Mouse (Mus musculus): ENCODE results near the gene Tmem203.

Tmem203 gene

GRCm38 (mm10) chr2:25263623-25264285, 8.5 kb downstream of the Tmem203 start:
- in situ Hi-C loops (cut with MboI): no loop called here

GRCm38 (mm10) chr2:25264286-25264660, 9.0 kb downstream of the Tmem203 start:
- in situ Hi-C loops (cut with MboI): no loop called here

GRCm38 (mm10) chr2:25264851-25265250, 9.6 kb downstream of the Tmem203 start:
- in situ Hi-C loops (cut with MboI): no loop called here

DNA sequence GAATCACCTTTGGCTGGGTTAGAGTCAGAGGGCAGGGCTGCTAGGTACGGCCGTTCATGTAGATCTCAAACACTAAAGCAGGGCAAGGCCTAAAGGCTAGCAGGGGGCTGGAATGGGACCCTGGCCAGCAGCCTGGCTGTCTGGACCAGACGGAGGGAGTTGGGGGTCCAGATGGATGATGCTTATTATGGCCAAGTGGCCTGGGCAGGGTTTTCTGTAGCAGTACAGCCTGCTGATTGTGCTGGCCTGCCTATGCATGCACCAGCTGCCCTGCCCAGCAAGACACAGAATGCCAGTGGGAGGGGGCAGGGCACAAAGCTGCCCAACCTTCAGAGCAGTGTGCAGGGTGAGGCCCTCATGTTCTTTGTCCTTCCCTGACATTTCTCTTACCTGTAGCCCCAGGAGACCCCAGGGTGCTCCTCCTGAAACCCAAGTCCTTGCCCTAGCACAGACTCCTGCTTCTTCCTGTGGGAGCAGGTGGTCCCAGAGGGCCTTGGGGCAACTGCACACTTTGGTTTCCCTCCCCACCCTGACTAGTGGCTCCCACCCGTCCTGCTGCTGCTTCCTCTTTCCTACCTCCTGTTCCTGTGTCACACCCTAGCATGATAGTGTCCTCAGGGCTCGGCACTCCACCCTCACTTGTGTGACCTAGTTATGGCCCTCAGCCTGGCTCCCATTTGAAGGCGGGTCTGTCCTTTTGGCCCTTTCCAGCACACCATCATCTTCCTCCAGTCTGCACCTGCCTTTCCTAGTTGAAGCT, 10.8 kb downstream of the Tmem203 start:
- in situ Hi-C loops (cut with MboI): no loop called here

GRCm38 (mm10) chr2:25266720-25267119, 11.5 kb downstream of the Tmem203 start:
- in situ Hi-C loops (cut with MboI): no loop called here

DNA sequence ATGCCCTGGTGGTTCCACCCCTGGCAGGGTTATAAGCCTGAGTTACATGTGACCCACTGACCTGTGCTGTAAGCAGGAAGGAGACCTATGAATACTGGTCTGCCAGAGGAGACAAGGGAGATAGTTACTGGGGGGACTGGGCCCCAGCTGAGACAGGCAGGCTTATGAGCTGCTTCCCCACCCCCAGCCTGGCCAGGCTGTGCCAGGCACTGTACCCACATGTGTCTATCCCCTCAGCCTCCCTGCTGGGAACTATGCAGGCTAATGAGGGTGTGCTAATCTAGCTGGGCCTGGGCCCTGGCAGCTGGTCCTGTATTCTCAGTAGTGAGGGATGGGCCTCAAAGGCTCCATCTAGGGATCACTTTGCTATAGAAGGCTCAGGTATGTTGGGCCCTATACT, 12.0 kb downstream of the Tmem203 start:
- in situ Hi-C loops (cut with MboI): no loop called here

- in situ Hi-C loops (cut with MboI): no loop called here
Observed at GRCm38 (mm10) chr2:25267746-25268309, 12.6 kb downstream of the Tmem203 start.

DNA sequence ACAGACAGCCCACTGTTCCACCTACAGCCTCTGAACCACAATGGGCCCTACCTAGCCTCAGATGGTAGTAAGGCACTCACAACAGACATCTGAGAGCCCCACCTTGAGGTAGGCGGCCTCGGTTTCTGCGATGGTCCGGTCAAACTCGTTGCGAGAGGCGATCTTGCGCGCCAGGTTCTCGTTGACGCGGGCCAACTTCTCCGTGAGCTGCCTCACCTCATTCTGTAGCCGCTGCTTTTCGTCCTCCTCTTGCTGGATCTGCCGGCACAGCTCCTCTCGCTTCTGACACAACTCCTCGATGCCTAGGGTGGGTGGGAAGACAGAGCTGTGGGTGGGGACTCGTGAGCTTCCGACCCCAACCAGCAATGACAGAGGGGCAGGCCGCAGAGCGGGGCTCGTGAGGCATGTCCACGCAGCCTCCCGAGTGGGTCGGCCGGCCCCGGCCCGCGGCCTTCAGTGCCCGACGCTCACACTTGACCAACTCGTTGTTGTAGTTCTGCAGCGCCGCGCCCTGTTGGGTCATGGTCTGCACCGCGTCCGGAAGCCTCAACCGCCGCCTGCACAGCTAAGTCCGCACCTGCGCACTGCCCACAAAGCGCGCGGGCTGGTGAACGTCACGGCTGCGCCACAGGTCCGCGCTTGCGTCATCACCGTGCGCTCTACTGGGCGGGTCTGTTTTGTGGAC, 16.7 kb downstream of the Tmem203 start, which contains the start of the genes Ssna1 and Anapc2:
Gene Ssna1 (minus strand): TSS at position 612 of the 685 bp plus-strand sequence.
Gene Anapc2 (plus strand): TSS at position 652 of the 685 bp plus-strand sequence.
- in situ Hi-C loops (cut with MboI): no loop called here

DNA sequence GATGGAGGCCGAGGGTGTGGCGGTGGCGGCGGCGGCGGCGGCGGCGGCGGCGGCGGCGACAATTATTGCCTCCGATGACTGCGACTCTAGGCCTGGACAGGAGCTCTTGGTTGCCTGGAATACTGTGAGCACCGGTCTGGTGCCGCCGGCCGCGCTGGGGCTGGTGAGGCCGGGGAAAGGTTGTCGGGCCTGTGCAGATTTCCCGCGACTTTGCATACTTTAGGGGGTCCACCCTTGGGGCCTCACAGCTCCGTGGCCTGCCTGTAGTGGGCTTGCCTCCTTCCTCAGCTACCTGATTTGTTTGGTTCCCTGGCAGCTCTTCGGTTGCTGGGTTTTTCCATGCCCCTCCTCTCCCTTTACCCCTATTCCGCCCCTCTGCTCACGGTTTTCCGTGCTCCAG, 17.3 kb downstream of the Tmem203 start:
- in situ Hi-C loops (cut with MboI): no loop called here

GRCm38 (mm10) chr2:25273010-25273409, 17.8 kb downstream of the Tmem203 start:
- in situ Hi-C loops (cut with MboI): no loop called here

DNA sequence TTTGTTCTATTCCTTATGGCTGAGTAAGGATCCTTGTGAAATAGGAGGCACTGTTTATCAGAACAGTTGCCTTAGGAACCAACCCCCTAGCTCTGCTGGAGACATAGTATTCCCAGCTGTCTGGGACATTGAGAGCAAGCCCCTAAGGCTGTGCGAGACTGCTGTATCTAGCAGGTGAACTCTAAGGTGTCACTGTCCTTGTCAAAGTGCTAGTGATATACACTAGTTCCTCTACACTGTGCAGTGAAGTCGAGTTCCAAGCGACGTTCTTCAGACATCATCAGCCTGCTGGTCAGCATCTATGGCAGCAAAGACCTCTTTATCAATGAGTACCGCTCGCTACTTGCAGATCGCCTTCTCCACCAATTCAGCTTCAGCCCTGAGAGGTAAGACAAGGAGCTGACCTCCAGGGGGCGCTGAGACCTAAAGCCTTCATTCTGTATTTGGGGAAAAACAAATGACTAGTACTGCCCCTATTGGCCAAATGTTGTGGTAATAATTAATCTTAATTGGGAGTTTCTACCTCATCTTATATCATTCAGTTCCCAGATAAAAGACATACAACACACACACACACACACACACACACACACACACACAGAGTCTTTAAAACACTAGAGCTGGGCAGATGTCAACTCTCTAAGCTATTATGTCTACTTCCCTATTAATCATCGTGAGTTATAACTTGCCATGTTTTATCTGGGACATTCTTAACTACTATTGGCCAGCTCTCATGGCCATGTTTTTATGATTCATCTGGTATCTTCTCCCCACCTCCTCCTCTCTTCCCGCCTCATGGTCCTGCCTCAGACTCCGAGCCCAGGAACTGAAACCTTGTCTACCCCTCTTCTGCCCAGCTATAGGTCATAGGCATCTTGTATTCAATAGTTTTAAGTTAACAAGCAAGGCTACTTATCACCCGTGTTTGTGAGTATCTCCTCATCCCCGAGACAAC, 24.0 kb downstream of the Tmem203 start:
- in situ Hi-C loops (cut with MboI): no loop called here

GRCm38 (mm10) chr2:25285551-25285950, 30.3 kb downstream of the Tmem203 start:
- in situ Hi-C loops (cut with MboI): no loop called here

- in situ Hi-C loops (cut with MboI): no loop called here
Observed at GRCm38 (mm10) chr2:25286314-25286713, 31.1 kb downstream of the Tmem203 start.

DNA sequence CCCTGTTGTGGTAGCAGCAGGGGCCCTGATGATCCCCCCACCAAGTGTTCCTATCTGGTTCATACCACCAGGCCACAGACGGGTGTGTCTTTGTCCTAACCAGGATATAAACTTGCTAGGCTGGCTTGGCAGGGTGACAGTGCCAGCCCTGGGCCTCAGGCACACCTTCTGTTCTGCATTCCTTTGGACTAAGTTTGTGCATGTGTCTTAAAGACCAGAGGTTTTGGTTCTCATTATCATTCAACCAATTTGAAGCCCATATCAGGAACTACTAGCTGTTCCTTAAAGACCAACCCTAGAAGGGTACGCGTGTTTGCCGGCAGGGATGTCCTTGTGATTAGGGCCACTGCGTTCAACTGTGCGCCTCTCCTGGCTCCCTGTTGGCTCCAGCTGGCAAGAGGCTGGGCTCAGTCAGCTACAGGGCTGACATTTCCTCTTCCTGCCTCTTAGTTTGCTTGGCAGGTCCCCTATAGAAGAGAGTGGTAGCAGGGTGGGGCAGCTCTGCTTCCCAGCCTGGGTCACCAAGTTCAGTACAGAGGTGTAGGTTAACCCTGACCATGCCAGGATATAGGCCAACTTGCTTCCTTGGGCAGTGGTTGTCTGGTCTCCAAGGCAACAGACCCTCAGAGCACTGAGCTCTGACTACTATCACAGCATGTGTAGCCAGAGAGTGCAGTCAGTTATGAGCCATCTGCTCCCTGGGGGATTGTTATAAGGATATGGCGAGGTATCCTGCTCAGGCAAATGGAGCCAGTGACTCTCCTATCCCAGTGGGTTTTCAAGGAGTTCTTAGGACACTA, 31.8 kb downstream of the Tmem203 start:
- in situ Hi-C loops (cut with MboI): no loop called here

DNA sequence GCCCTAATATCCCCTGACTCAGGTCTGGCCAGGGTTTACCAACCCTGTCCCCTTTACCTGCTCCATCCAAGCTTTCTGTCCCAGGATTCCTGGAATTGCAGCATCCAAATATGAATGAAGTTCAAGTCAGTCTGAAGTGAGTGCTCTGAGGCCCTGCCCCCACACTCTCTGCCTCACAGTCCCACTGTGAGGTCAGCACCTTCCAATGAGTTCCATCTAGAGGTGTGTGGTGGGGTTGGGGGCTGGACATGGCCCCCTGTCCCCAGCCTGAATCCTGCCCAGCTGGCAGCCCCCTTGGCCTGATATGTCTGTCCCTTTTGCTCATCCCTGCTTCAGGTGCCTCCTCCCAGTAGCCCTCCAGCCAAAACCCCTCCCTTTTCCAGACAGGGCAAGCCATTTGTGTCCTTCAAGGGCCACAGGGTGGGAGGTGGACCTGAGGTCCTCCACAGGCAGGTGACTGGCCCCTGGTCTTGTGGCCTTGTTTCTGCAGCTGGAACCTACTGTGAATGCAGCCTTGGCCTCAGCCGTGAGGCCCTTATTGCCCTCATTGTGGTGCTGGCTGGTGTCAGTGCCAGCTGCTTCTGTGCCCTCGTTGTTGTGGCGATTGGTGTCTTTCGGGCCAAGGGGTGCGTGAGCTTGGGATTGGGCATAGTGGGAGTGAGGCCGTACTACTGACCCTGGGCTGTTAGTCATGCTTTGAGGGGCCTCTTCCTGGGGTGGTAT, 32.8 kb downstream of the Tmem203 start, which contains the start of gene Tmem210:
Gene Tmem210 (plus strand): TSS at position 219 of the 723 bp plus-strand sequence.
- in situ Hi-C loops (cut with MboI): no loop called here

- in situ Hi-C loops (cut with MboI): no loop called here
Observed at GRCm38 (mm10) chr2:25288734-25289345, 33.6 kb downstream of the Tmem203 start.

GRCm38 (mm10) chr2:25289651-25290050, 34.4 kb downstream of the Tmem203 start, which contains the start of gene Lrrc26:
Gene Lrrc26 (plus strand): TSS chr2:25289915.
- in situ Hi-C loops (cut with MboI): no loop called here

- in situ Hi-C loops (cut with MboI): no loop called here
Observed at GRCm38 (mm10) chr2:25290101-25290815, 35.0 kb downstream of the Tmem203 start.

GRCm38 (mm10) chr2:25290816-25291130, 35.5 kb downstream of the Tmem203 start:
- in situ Hi-C loops (cut with MboI): no loop called here

Data from mature B cell (primary cell).